Mouse (Mus musculus): ENCODE measurements around the gene Per2. TPM values are rescaled to one million over a fixed set of nuclear protein-coding genes. Genes with fewer than 3 reads are reported as not detected.

Per2 gene
- polyA plus RNA-seq, 1 experiment, result 0.96 TPM

- Histone ChIP-seq H3K79me3 (ENCODE audit: low read depth) (peaks cover 2% of the 10 kb centered on the region), H3ac (ENCODE audit: control insufficient read depth, insufficient read length, low read depth) (no peak overlapping the region), H3K79me2 (ENCODE audit: control insufficient read depth, insufficient read depth) (no peaks in the 10 kb centered on the region), H3K4me3 (ENCODE audit: insufficient read depth, poor library complexity, severe bottlenecking) (no peak overlapping the region), H3K36me3 (ENCODE audit: control insufficient read depth, insufficient read depth) (no peaks in the 10 kb centered on the region), H3K27me3 (ENCODE audit: control insufficient read depth, insufficient read depth, insufficient read length) (no peaks in the 10 kb centered on the region)
- TF ChIP-seq CTCF (IDR thresholded peaks at IDR 0.05; ENCODE audit: control insufficient read depth, insufficient read depth, insufficient read length) (no peak), FOSL1 (IDR thresholded peaks at IDR 0.05; ENCODE audit: insufficient read depth, low read length, poor library complexity, severe bottlenecking) (no peak), MYOD1 (IDR thresholded peaks at IDR 0.05; ENCODE audit: control insufficient read depth, insufficient read length, low read depth) (no peak), MAX (IDR thresholded peaks at IDR 0.05) (no peak), USF1 (IDR thresholded peaks at IDR 0.05; ENCODE audit: low read depth) (no peak), CEBPB (IDR thresholded peaks at IDR 0.05; ENCODE audit: low read depth) (no peak), MYOG (IDR thresholded peaks at IDR 0.05; ENCODE audit: control insufficient read depth, extremely low read depth, insufficient read length) (no peak)
Measured at GRCm38 (mm10) chr1:91457698-91458097, 1.4 kb downstream of the Per2 start.

- H3K79me3 ChIP-seq (ENCODE audit: low read depth), result peaks cover 2% of the 10 kb centered on the region
- no peaks in the 10 kb centered on the region for H3K36me3 ChIP-seq (ENCODE audit: control insufficient read depth, insufficient read depth)
- H3ac ChIP-seq (ENCODE audit: control insufficient read depth, insufficient read length, low read depth), result no peak overlapping the region
- TF ChIP-seq MYOD1 (IDR thresholded peaks at IDR 0.05; ENCODE audit: control insufficient read depth, insufficient read length, low read depth), result no peak
- TF ChIP-seq CEBPB (IDR thresholded peaks at IDR 0.05; ENCODE audit: low read depth), result no peak
- no peak for TF ChIP-seq CTCF (IDR thresholded peaks at IDR 0.05; ENCODE audit: control insufficient read depth, insufficient read depth, insufficient read length)
- TF ChIP-seq MYOG (IDR thresholded peaks at IDR 0.05; ENCODE audit: control insufficient read depth, extremely low read depth, insufficient read length), result no peak
- H3K27me3 ChIP-seq (ENCODE audit: control insufficient read depth, insufficient read depth, insufficient read length), result no peaks in the 10 kb centered on the region
- no peak overlapping the region for H3K4me3 ChIP-seq (ENCODE audit: insufficient read depth, poor library complexity, severe bottlenecking)
- H3K79me2 ChIP-seq (ENCODE audit: control insufficient read depth, insufficient read depth), result no peaks in the 10 kb centered on the region
Measured at GRCm38 (mm10) chr1:91457116-91457515, 2.0 kb downstream of the Per2 start.

- Histone ChIP-seq H3K36me3 (ENCODE audit: control insufficient read depth, insufficient read depth) (no peaks in the 10 kb centered on the region), H3K4me3 (ENCODE audit: insufficient read depth, poor library complexity, severe bottlenecking) (no peak overlapping the region), H3K27me3 (ENCODE audit: control insufficient read depth, insufficient read depth, insufficient read length) (no peaks in the 10 kb centered on the region), H3K79me2 (ENCODE audit: control insufficient read depth, insufficient read depth) (no peaks in the 10 kb centered on the region), H3K79me3 (ENCODE audit: low read depth) (peaks cover 2% of the 10 kb centered on the region), H3ac (ENCODE audit: control insufficient read depth, insufficient read length, low read depth) (no peak overlapping the region)
- TF ChIP-seq MYOD1 (IDR thresholded peaks at IDR 0.05; ENCODE audit: control insufficient read depth, insufficient read length, low read depth) (no peak), CEBPB (IDR thresholded peaks at IDR 0.05; ENCODE audit: low read depth) (no peak), MAX (IDR thresholded peaks at IDR 0.05) (no peak), USF1 (IDR thresholded peaks at IDR 0.05; ENCODE audit: low read depth) (no peak), FOSL1 (IDR thresholded peaks at IDR 0.05; ENCODE audit: insufficient read depth, low read length, poor library complexity, severe bottlenecking) (no peak), MYOG (IDR thresholded peaks at IDR 0.05; ENCODE audit: control insufficient read depth, extremely low read depth, insufficient read length) (no peak), CTCF (IDR thresholded peaks at IDR 0.05; ENCODE audit: control insufficient read depth, insufficient read depth, insufficient read length) (no peak)
Measured at GRCm38 (mm10) chr1:91456301-91456801, 2.8 kb downstream of the Per2 start.

DNA sequence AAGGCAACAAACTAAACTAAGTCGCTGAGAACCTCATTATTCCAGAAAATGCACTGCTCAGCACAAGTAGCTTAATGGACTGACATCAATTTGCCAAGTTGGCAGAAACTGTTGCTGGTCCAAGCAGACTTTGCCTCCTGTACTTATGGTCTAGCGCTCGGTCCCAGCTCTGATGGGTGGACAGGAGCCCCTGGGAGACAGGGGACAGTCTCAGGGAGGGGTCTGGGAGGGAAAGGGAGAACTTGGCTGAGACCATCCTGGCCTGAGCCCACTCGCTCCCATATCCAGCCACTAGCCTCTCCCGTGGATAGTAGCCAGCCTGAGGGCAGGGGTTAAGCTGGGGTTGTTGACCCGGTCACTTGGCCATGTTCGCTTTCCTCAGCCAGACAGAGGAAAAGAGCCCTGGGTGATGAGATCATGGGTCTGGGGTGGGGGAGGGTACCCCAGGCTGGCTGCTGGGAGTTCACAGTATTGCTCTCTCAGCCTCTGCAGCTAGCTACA, 3.4 kb downstream of the Per2 start:
- Histone ChIP-seq H3K27me3 (ENCODE audit: control insufficient read depth, insufficient read depth, insufficient read length) (no peaks in the 10 kb centered on the region), H3K79me2 (ENCODE audit: control insufficient read depth, insufficient read depth) (no peaks in the 10 kb centered on the region), H3K79me3 (ENCODE audit: low read depth) (peaks cover 2% of the 10 kb centered on the region), H3K36me3 (ENCODE audit: control insufficient read depth, insufficient read depth) (no peaks in the 10 kb centered on the region), H3K4me3 (ENCODE audit: insufficient read depth, poor library complexity, severe bottlenecking) (no peak overlapping the region), H3ac (ENCODE audit: control insufficient read depth, insufficient read length, low read depth) (no peak overlapping the region)
- TF ChIP-seq USF1 (IDR thresholded peaks at IDR 0.05; ENCODE audit: low read depth) (no peak), MYOG (IDR thresholded peaks at IDR 0.05; ENCODE audit: control insufficient read depth, extremely low read depth, insufficient read length) (no peak), CEBPB (IDR thresholded peaks at IDR 0.05; ENCODE audit: low read depth) (no peak), FOSL1 (IDR thresholded peaks at IDR 0.05; ENCODE audit: insufficient read depth, low read length, poor library complexity, severe bottlenecking) (no peak), CTCF (IDR thresholded peaks at IDR 0.05; ENCODE audit: control insufficient read depth, insufficient read depth, insufficient read length) (no peak), MAX (IDR thresholded peaks at IDR 0.05) (no peak), MYOD1 (IDR thresholded peaks at IDR 0.05; ENCODE audit: control insufficient read depth, insufficient read length, low read depth) (no peak)

GRCm38 (mm10) chr1:91454927-91455326, 4.2 kb downstream of the Per2 start:
- Histone ChIP-seq H3K79me3 (ENCODE audit: low read depth) (peaks cover 2% of the 10 kb centered on the region), H3K4me3 (ENCODE audit: insufficient read depth, poor library complexity, severe bottlenecking) (no peak overlapping the region), H3K79me2 (ENCODE audit: control insufficient read depth, insufficient read depth) (no peaks in the 10 kb centered on the region), H3ac (ENCODE audit: control insufficient read depth, insufficient read length, low read depth) (no peak overlapping the region), H3K27me3 (ENCODE audit: control insufficient read depth, insufficient read depth, insufficient read length) (no peaks in the 10 kb centered on the region), H3K36me3 (ENCODE audit: control insufficient read depth, insufficient read depth) (no peaks in the 10 kb centered on the region)
- TF ChIP-seq CEBPB (IDR thresholded peaks at IDR 0.05; ENCODE audit: low read depth) (no peak), MYOG (IDR thresholded peaks at IDR 0.05; ENCODE audit: control insufficient read depth, extremely low read depth, insufficient read length) (no peak), USF1 (IDR thresholded peaks at IDR 0.05; ENCODE audit: low read depth) (no peak), FOSL1 (IDR thresholded peaks at IDR 0.05; ENCODE audit: insufficient read depth, low read length, poor library complexity, severe bottlenecking) (no peak), MAX (IDR thresholded peaks at IDR 0.05) (no peak), CTCF (IDR thresholded peaks at IDR 0.05; ENCODE audit: control insufficient read depth, insufficient read depth, insufficient read length) (no peak)

GRCm38 (mm10) chr1:91454366-91454765, 4.8 kb downstream of the Per2 start:
- Histone ChIP-seq H3K79me3 (ENCODE audit: low read depth) (peaks cover 2% of the 10 kb centered on the region), H3K27me3 (ENCODE audit: control insufficient read depth, insufficient read depth, insufficient read length) (no peaks in the 10 kb centered on the region), H3K36me3 (ENCODE audit: control insufficient read depth, insufficient read depth) (no peaks in the 10 kb centered on the region), H3K4me3 (ENCODE audit: insufficient read depth, poor library complexity, severe bottlenecking) (no peak overlapping the region), H3ac (ENCODE audit: control insufficient read depth, insufficient read length, low read depth) (no peak overlapping the region), H3K79me2 (ENCODE audit: control insufficient read depth, insufficient read depth) (no peaks in the 10 kb centered on the region)
- TF ChIP-seq USF1 (IDR thresholded peaks at IDR 0.05; ENCODE audit: low read depth), result no peak
- no peak for TF ChIP-seq CEBPB (IDR thresholded peaks at IDR 0.05; ENCODE audit: low read depth)
- no peak for TF ChIP-seq MAX (IDR thresholded peaks at IDR 0.05)
- TF ChIP-seq CTCF (IDR thresholded peaks at IDR 0.05; ENCODE audit: control insufficient read depth, insufficient read depth, insufficient read length), result no peak
- TF ChIP-seq FOSL1 (IDR thresholded peaks at IDR 0.05; ENCODE audit: insufficient read depth, low read length, poor library complexity, severe bottlenecking), result no peak
- TF ChIP-seq MYOD1 (IDR thresholded peaks at IDR 0.05; ENCODE audit: control insufficient read depth, insufficient read length, low read depth), result no peak
- TF ChIP-seq MYOG (IDR thresholded peaks at IDR 0.05; ENCODE audit: control insufficient read depth, extremely low read depth, insufficient read length), result no peak
